Mouse (Mus musculus) heart, postnatal 25 days (tissue): ENCODE data around the gene Vps13a. TPM values are rescaled to one million over a fixed set of nuclear protein-coding genes. Genes with fewer than 3 reads are reported as not detected.

ENCODE experiments used
- DNase-seq: peaks from one replicate; pipeline ENCODE4 v3.0.0; 2022; ENCODE audit warnings: low spot score
- intact Hi-C: fragments of 180-260 bp; cut with DNase I; formaldehyde crosslinking; loops from one replicate; pipeline ENCODE4 v1.15.1; 2025
- total RNA-seq, 2 experiments: library from RNA; stranded (reverse); gene quantifications; 2 replicates each; pipeline ENCODE4 v1.2.3; 2021

Gene Vps13a
- total RNA-seq, 2 experiments from 2014 or later, result 30.8 to 31.5 TPM

- DNase-seq, result no peak
- intact Hi-C loops, result no loop called here
Observed at GRCm38 (mm10) chr19:16593975-16594317, 186.8 kb downstream of the Vps13a start.

DNA sequence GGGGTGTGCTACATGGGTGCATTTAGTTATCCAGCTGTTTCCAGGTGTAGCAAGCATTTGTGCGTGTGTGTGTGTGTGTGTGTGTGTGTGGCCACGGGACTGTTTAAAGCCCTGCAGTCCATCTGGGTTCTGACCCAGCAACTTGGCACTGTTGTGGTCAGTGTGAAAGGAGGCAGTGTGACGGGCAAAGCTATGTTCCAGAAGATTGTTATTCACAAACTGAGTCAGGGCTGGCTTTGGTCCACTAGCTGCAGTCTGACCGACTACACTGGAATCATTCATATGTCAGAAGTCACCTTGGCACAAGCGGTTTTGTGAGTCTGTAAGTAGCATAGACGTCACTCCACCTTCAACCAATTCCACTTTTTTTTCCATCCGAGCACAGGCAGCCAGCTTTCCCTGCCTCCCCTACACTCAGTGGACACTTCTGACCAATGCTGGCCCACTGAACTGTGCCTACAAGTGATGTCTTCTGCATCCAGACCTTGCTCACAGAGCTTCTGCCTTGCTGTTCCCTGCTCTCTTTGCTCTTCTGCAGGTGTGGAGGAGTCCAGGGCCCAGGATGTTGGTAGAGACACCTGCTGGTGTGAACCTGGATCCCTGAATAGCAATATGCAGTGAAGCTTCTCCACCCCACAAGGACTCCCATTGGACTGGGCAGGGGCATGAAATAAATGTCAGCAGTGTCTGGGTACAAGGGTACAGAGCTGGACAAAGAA is 187.3 kb downstream of the Vps13a start:
- DNase-seq, result no peak
- intact Hi-C loops, result no loop called here

- intact Hi-C loops, result no loop called here
- no peak for DNase-seq
Observed at GRCm38 (mm10) chr19:16585379-16585778, 195.4 kb downstream of the Vps13a start.

DNA sequence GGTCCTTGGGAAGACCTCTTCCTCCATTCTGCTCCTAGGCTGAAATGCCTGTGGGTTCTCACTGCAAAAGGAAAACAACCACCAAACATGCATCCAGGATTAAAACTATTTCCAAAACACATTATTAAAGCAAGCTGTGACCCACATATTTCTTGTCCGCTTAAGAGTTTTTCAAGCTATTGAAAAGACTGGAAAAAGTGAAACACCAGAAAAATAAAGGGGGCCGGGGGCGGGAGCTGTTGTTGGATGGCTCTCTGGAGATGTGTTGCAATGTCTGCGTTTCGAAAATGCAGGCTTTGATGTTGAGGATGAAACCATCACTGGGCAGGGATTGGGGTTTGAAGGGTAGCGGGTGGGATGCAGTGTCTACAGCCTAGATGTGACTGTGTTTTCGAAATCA is 196.2 kb downstream of the Vps13a start:
- intact Hi-C loops, result no loop called here
- DNase-seq, result no peak

DNA sequence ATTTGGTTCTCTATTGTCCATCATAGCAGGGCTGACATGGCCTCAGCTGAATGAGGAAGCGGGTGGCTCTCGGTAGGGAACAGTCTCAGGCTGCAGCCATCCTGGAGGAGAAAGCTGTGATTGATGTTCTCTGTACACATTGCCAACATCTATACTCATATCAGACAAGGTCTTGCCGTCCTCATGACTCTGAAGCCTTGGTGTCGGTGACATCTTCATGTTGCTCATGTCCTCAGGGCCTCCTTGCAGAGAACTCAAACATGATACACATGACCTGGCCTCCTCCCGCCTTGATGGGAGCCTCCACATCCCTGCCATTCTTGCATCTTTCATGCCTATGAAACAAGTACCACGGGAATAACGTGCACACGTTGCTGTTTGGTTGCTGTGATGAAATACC is 200.2 kb downstream of the Vps13a start:
- intact Hi-C loops, result no loop called here

GRCm38 (mm10) chr19:16579656-16580260 is 201.0 kb downstream of the Vps13a start:
- intact Hi-C loops, result no loop called here
- DNase-seq, result no peak

More for the DNA sequence above, 200.2 kb downstream of the Vps13a start:
- no peak for DNase-seq

DNA sequence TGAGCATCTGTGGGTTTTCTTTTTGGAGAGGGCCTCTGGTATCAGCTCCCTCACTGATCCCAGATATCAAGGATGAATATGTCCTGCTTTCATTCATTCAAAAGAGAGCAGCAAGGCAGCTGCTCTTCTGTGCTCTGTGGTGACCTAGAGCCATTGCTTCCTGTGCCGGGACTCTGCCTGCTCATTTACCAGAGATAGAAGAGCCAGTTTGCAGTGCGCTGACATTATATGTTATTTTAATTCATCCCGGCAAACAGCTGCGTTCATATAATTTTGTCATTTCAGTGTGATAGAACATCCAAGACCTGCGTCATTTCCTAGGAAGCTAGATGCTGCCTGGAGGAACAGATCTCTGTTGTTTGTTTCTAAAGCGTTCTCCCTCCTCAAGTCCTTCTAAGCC is 203.9 kb downstream of the Vps13a start:
- intact Hi-C loops, result no loop called here
- DNase-seq, result no peak

Other genes with a start within 250 kb of the Vps13a start
- gene Foxb2, start 92.9 kb upstream of the Vps13a start, total RNA-seq, result not detected
- gene Prune2, start 175.2 kb upstream of the Vps13a start, total RNA-seq, result 10 to 100 TPM; 29.0 to 32.9 TPM